Mouse (Mus musculus): ENCODE measurements at regions not wholly inside any gene's neighbourhood (a gene's known extent, or its start where the extent isn't known, plus 50 kb on each side); places are given as distances from the start of the nearest gene placed in this dataset.

GRCm38 (mm10) chr8:34735006-34735405 is 623.5 kb upstream of the Gm10131 start:
- no peaks in the 10 kb centered on the region for H3K79me3 ChIP-seq (ENCODE audit: low read depth)
- no peak overlapping the region for H3ac ChIP-seq (ENCODE audit: control insufficient read depth, insufficient read length, low read depth)
- no peak for TF ChIP-seq MAX (IDR thresholded peaks at IDR 0.05)
- TF ChIP-seq MYOD1 (IDR thresholded peaks at IDR 0.05; ENCODE audit: control insufficient read depth, insufficient read length, low read depth): no peak
- no peak for TF ChIP-seq FOSL1 (IDR thresholded peaks at IDR 0.05; ENCODE audit: insufficient read depth, low read length, poor library complexity, severe bottlenecking)
- no peak for TF ChIP-seq CTCF (IDR thresholded peaks at IDR 0.05; ENCODE audit: control insufficient read depth, insufficient read depth, insufficient read length)
- no peak for TF ChIP-seq USF1 (IDR thresholded peaks at IDR 0.05; ENCODE audit: low read depth)
- TF ChIP-seq MYOG (IDR thresholded peaks at IDR 0.05; ENCODE audit: control insufficient read depth, extremely low read depth, insufficient read length): no peak
- no peak for TF ChIP-seq CEBPB (IDR thresholded peaks at IDR 0.05; ENCODE audit: low read depth)
- no peaks in the 10 kb centered on the region for H3K27me3 ChIP-seq (ENCODE audit: control insufficient read depth, insufficient read depth, insufficient read length)
- no peaks in the 10 kb centered on the region for H3K36me3 ChIP-seq (ENCODE audit: control insufficient read depth, insufficient read depth)
- H3K4me3 ChIP-seq (ENCODE audit: insufficient read depth, poor library complexity, severe bottlenecking): no peak overlapping the region
- H3K79me2 ChIP-seq (ENCODE audit: control insufficient read depth, insufficient read depth): no peaks in the 10 kb centered on the region

- Histone ChIP-seq H3ac (ENCODE audit: control insufficient read depth, insufficient read length, low read depth) (no peak overlapping the region), H3K79me2 (ENCODE audit: control insufficient read depth, insufficient read depth) (no peaks in the 10 kb centered on the region), H3K79me3 (ENCODE audit: low read depth) (no peaks in the 10 kb centered on the region), H3K27me3 (ENCODE audit: control insufficient read depth, insufficient read depth, insufficient read length) (no peaks in the 10 kb centered on the region), H3K36me3 (ENCODE audit: control insufficient read depth, insufficient read depth) (no peaks in the 10 kb centered on the region), H3K4me3 (ENCODE audit: insufficient read depth, poor library complexity, severe bottlenecking) (no peak overlapping the region)
- TF ChIP-seq CEBPB (IDR thresholded peaks at IDR 0.05; ENCODE audit: low read depth) (no peak), FOSL1 (IDR thresholded peaks at IDR 0.05; ENCODE audit: insufficient read depth, low read length, poor library complexity, severe bottlenecking) (no peak), USF1 (IDR thresholded peaks at IDR 0.05; ENCODE audit: low read depth) (no peak)
These were observed 621.3 kb upstream of the Gm10131 start for GRCm38 (mm10) chr8:34732808-34733207.

- no peak overlapping the region for H3K4me3 ChIP-seq (ENCODE audit: insufficient read depth, poor library complexity, severe bottlenecking)
These were observed 620.8 kb upstream of the Gm10131 start for GRCm38 (mm10) chr8:34732362-34732761.

GRCm38 (mm10) chr8:34731096-34731999 is 619.8 kb upstream of the Gm10131 start:
- H3K79me2 ChIP-seq (ENCODE audit: control insufficient read depth, insufficient read depth): no peaks in the 10 kb centered on the region
- TF ChIP-seq MYOG (IDR thresholded peaks at IDR 0.05; ENCODE audit: control insufficient read depth, extremely low read depth, insufficient read length): no peak
- H3ac ChIP-seq (ENCODE audit: control insufficient read depth, insufficient read length, low read depth): no peak overlapping the region
- no peaks in the 10 kb centered on the region for H3K36me3 ChIP-seq (ENCODE audit: control insufficient read depth, insufficient read depth)
- no peaks in the 10 kb centered on the region for H3K79me3 ChIP-seq (ENCODE audit: low read depth)
- H3K27me3 ChIP-seq (ENCODE audit: control insufficient read depth, insufficient read depth, insufficient read length): no peaks in the 10 kb centered on the region
- no peak overlapping the region for H3K4me3 ChIP-seq (ENCODE audit: insufficient read depth, poor library complexity, severe bottlenecking)

More at GRCm38 (mm10) chr8:34732362-34732761, 620.8 kb upstream of the Gm10131 start:
- Histone ChIP-seq H3K36me3 (ENCODE audit: control insufficient read depth, insufficient read depth) (no peaks in the 10 kb centered on the region), H3ac (ENCODE audit: control insufficient read depth, insufficient read length, low read depth) (no peak overlapping the region), H3K79me3 (ENCODE audit: low read depth) (no peaks in the 10 kb centered on the region), H3K79me2 (ENCODE audit: control insufficient read depth, insufficient read depth) (no peaks in the 10 kb centered on the region), H3K27me3 (ENCODE audit: control insufficient read depth, insufficient read depth, insufficient read length) (no peaks in the 10 kb centered on the region)
- TF ChIP-seq FOSL1 (IDR thresholded peaks at IDR 0.05; ENCODE audit: insufficient read depth, low read length, poor library complexity, severe bottlenecking) (no peak), MAX (IDR thresholded peaks at IDR 0.05) (no peak), CTCF (IDR thresholded peaks at IDR 0.05; ENCODE audit: control insufficient read depth, insufficient read depth, insufficient read length) (no peak), MYOG (IDR thresholded peaks at IDR 0.05; ENCODE audit: control insufficient read depth, extremely low read depth, insufficient read length) (no peak), MYOD1 (IDR thresholded peaks at IDR 0.05; ENCODE audit: control insufficient read depth, insufficient read length, low read depth) (no peak), USF1 (IDR thresholded peaks at IDR 0.05; ENCODE audit: low read depth) (no peak), CEBPB (IDR thresholded peaks at IDR 0.05; ENCODE audit: low read depth) (no peak)

GRCm38 (mm10) chr8:34729585-34729984 is 618.0 kb upstream of the Gm10131 start:
- Histone ChIP-seq H3K4me3 (ENCODE audit: insufficient read depth, poor library complexity, severe bottlenecking) (no peak overlapping the region), H3K36me3 (ENCODE audit: control insufficient read depth, insufficient read depth) (no peaks in the 10 kb centered on the region), H3ac (ENCODE audit: control insufficient read depth, insufficient read length, low read depth) (no peak overlapping the region), H3K79me3 (ENCODE audit: low read depth) (no peaks in the 10 kb centered on the region), H3K79me2 (ENCODE audit: control insufficient read depth, insufficient read depth) (no peaks in the 10 kb centered on the region), H3K27me3 (ENCODE audit: control insufficient read depth, insufficient read depth, insufficient read length) (no peaks in the 10 kb centered on the region)
- TF ChIP-seq MYOD1 (IDR thresholded peaks at IDR 0.05; ENCODE audit: control insufficient read depth, insufficient read length, low read depth) (no peak), MAX (IDR thresholded peaks at IDR 0.05) (no peak), CTCF (IDR thresholded peaks at IDR 0.05; ENCODE audit: control insufficient read depth, insufficient read depth, insufficient read length) (no peak), USF1 (IDR thresholded peaks at IDR 0.05; ENCODE audit: low read depth) (no peak)

- Histone ChIP-seq H3K4me3 (ENCODE audit: insufficient read depth, poor library complexity, severe bottlenecking) (no peak overlapping the region), H3K79me3 (ENCODE audit: low read depth) (no peaks in the 10 kb centered on the region), H3K36me3 (ENCODE audit: control insufficient read depth, insufficient read depth) (no peaks in the 10 kb centered on the region), H3K79me2 (ENCODE audit: control insufficient read depth, insufficient read depth) (no peaks in the 10 kb centered on the region), H3ac (ENCODE audit: control insufficient read depth, insufficient read length, low read depth) (no peak overlapping the region), H3K27me3 (ENCODE audit: control insufficient read depth, insufficient read depth, insufficient read length) (no peaks in the 10 kb centered on the region)
- no peak for TF ChIP-seq USF1 (IDR thresholded peaks at IDR 0.05; ENCODE audit: low read depth)
- TF ChIP-seq CTCF (IDR thresholded peaks at IDR 0.05; ENCODE audit: control insufficient read depth, insufficient read depth, insufficient read length): no peak
These were observed 616.2 kb upstream of the Gm10131 start for GRCm38 (mm10) chr8:34727699-34728098.

Data from C2C12 (cell line).